Mouse (Mus musculus) gastrocnemius, adult 2 months (tissue): ENCODE measurements around the gene Prps1l1. TPM values are rescaled to one million over a fixed set of nuclear protein-coding genes. Genes with fewer than 3 reads are reported as not detected.

Experiments used
- DNase-seq: peaks from one replicate; pipeline ENCODE4 v3.0.0; 2022
- H3K27ac ChIP-seq: fragments of 200-600 bp; 2 replicates; pipeline ENCODE4 v1.8.1; 2022; ENCODE audit warnings: mild to moderate bottlenecking
- H3K4me3 ChIP-seq: fragments of 200-600 bp; 2 replicates; pipeline ENCODE4 v1.8.1; 2022; ENCODE audit warnings: mild to moderate bottlenecking, moderate library complexity
- CTCF ChIP-seq: fragments of 200-600 bp; IDR thresholded peaks from 2 replicates; pipeline ENCODE4 v1.8.1; 2022; ENCODE audit warnings: antibody characterized with exemption, mild to moderate bottlenecking, moderate library complexity
- intact Hi-C: fragments of 180-260 bp; cut with DNase I; formaldehyde crosslinking; loops from one replicate; pipeline ENCODE4 v1.15.1; 2025
- long read RNA-seq, 2 experiments: library from polyadenylated mRNA; stranded (forward); transcript quantifications; one replicate each; pipeline ENCODE4 v2.0.0; 2021
- total RNA-seq, 2 experiments: library from RNA; stranded (reverse); gene quantifications; 2 replicates each; pipeline ENCODE4 v1.2.3; 2021

Prps1l1 gene
- total RNA-seq = not detected
- long read RNA-seq, experiment 1 = 0 reads
- long read RNA-seq, experiment 2 = 0 reads

- Histone ChIP-seq H3K27ac (no peak within 1 kb of the TSS), H3K4me3 (no peak within 1 kb of the TSS)
- no peak for DNase-seq
- intact Hi-C loops = no loop called here
- TF ChIP-seq CTCF = no peak
Measured at GRCm38 (mm10) chr12:34984461-34984860, at the start of gene Prps1l1. Gene Prps1l1, plus strand, starts transcription at chr12:34984761.

GRCm38 (mm10) chr12:34937918-34938317 lies 46.6 kb upstream of the Prps1l1 start:
- no peak for DNase-seq
- Histone ChIP-seq H3K4me3 (no peak overlapping the region), H3K27ac (no peak overlapping the region)
- TF ChIP-seq CTCF = peak; percentile 17; the same call in 1 of the 2 replicates
- intact Hi-C loops = no loop called here

- H3K4me3 ChIP-seq = no peak overlapping the region
- no peak for DNase-seq
- no peak overlapping the region for H3K27ac ChIP-seq
- TF ChIP-seq CTCF = no peak
- intact Hi-C loops = no loop called here
Measured at GRCm38 (mm10) chr12:34949066-34949706, 35.4 kb upstream of the Prps1l1 start.

- H3K4me3 ChIP-seq = no peak overlapping the region
- no peak overlapping the region for H3K27ac ChIP-seq
- no peak for DNase-seq
- no peak for TF ChIP-seq CTCF
- intact Hi-C loops = no loop called here
Measured at GRCm38 (mm10) chr12:34975991-34976390, 8.6 kb upstream of the Prps1l1 start.

- Histone ChIP-seq H3K4me3 (no peak overlapping the region), H3K27ac (no peak overlapping the region)
- no peak for DNase-seq
- TF ChIP-seq CTCF = no peak
- intact Hi-C loops = no loop called here
Measured at GRCm38 (mm10) chr12:34985865-34986264, 1.3 kb downstream of the Prps1l1 start.

GRCm38 (mm10) chr12:34989537-34990200 lies 5.1 kb downstream of the Prps1l1 start:
- intact Hi-C loops = no loop called here
- no peak for TF ChIP-seq CTCF
- no peak overlapping the region for H3K27ac ChIP-seq

GRCm38 (mm10) chr12:34990387-34990786 lies 5.8 kb downstream of the Prps1l1 start:
- intact Hi-C loops = no loop called here
- TF ChIP-seq CTCF = no peak

More at GRCm38 (mm10) chr12:34989537-34990200, 5.1 kb downstream of the Prps1l1 start:
- H3K4me3 ChIP-seq = no peak overlapping the region
- DNase-seq = no peak

GRCm38 (mm10) chr12:34991900-34992299 lies 7.3 kb downstream of the Prps1l1 start:
- no peak for DNase-seq
- no peak overlapping the region for H3K27ac ChIP-seq
- no peak for TF ChIP-seq CTCF
- intact Hi-C loops = no loop called here
- H3K4me3 ChIP-seq = no peak overlapping the region

More at GRCm38 (mm10) chr12:34990387-34990786, 5.8 kb downstream of the Prps1l1 start:
- Histone ChIP-seq H3K4me3 (no peak overlapping the region), H3K27ac (no peak overlapping the region)
- DNase-seq = no peak

GRCm38 (mm10) chr12:34997597-34998182 lies 13.1 kb downstream of the Prps1l1 start:
- intact Hi-C loops = no loop called here
- no peak for TF ChIP-seq CTCF
- Histone ChIP-seq H3K4me3 (no peak overlapping the region), H3K27ac (no peak overlapping the region)
- DNase-seq = no peak

- intact Hi-C loops = no loop called here
- no peak for TF ChIP-seq CTCF
- Histone ChIP-seq H3K4me3 (no peak overlapping the region), H3K27ac (no peak overlapping the region)
- DNase-seq = no peak
Measured at GRCm38 (mm10) chr12:34998778-34999467, 14.4 kb downstream of the Prps1l1 start.

- Histone ChIP-seq H3K27ac (no peak overlapping the region), H3K4me3 (no peak overlapping the region)
- no peak for TF ChIP-seq CTCF
- intact Hi-C loops = no loop called here
- no peak for DNase-seq
Measured at GRCm38 (mm10) chr12:35000323-35000722, 15.8 kb downstream of the Prps1l1 start.

GRCm38 (mm10) chr12:35005748-35006147 lies 21.2 kb downstream of the Prps1l1 start:
- Histone ChIP-seq H3K27ac (no peak overlapping the region), H3K4me3 (no peak overlapping the region)
- TF ChIP-seq CTCF = no peak
- no peak for DNase-seq
- intact Hi-C loops = no loop called here

- no peak for TF ChIP-seq CTCF
- intact Hi-C loops = no loop called here
- Histone ChIP-seq H3K4me3 (no peak overlapping the region), H3K27ac (no peak overlapping the region)
- DNase-seq = no peak
Measured at GRCm38 (mm10) chr12:35007851-35008250, 23.3 kb downstream of the Prps1l1 start.
